Mouse (Mus musculus): ENCODE measurements at regions not wholly inside any gene's neighbourhood (a gene's known extent, or its start where the extent isn't known, plus 50 kb on each side); places are given as distances from the start of the nearest gene placed in this dataset.
"Not testable (repeated sequence)": the region's sequence is repeated elsewhere in the genome, so short reads cannot be mapped to it uniquely, and the experiment has no call there.

GRCm38 (mm10) chr12:54519370-54519769 is 137.0 kb downstream of the Sptssa start:
- no peak for DNase-seq (ENCODE audit: low read depth, low spot score)

- no peak for DNase-seq (ENCODE audit: low read depth, low spot score)
These were observed 139.1 kb downstream of the Sptssa start for GRCm38 (mm10) chr12:54517265-54517664.

- no peak for DNase-seq (ENCODE audit: low read depth, low spot score)
These were observed 139.9 kb downstream of the Sptssa start for GRCm38 (mm10) chr12:54516463-54516862.

GRCm38 (mm10) chr12:54516039-54516438 is 140.3 kb downstream of the Sptssa start:
- DNase-seq (ENCODE audit: low read depth, low spot score), result not testable (repeated sequence)

- DNase-seq (ENCODE audit: low read depth, low spot score), result no peak
These were observed 146.5 kb downstream of the Sptssa start for GRCm38 (mm10) chr12:54509903-54510302.

- no peak for DNase-seq (ENCODE audit: low read depth, low spot score)
These were observed 153.6 kb downstream of the Sptssa start for GRCm38 (mm10) chr12:54502775-54503174.

GRCm38 (mm10) chr12:54499963-54500362 is 156.4 kb downstream of the Sptssa start:
- DNase-seq (ENCODE audit: low read depth, low spot score), result no peak

- DNase-seq (ENCODE audit: low read depth, low spot score), result no peak
These were observed 160.5 kb downstream of the Sptssa start for GRCm38 (mm10) chr12:54495701-54496374.

- no peak for DNase-seq (ENCODE audit: low read depth, low spot score)
These were observed 161.5 kb downstream of the Sptssa start for GRCm38 (mm10) chr12:54494756-54495375.

GRCm38 (mm10) chr12:54492737-54493136 is 163.6 kb downstream of the Sptssa start:
- no peak for DNase-seq (ENCODE audit: low read depth, low spot score)

- DNase-seq (ENCODE audit: low read depth, low spot score), result no peak
These were observed 165.9 kb downstream of the Sptssa start for GRCm38 (mm10) chr12:54490460-54490859.

GRCm38 (mm10) chr12:54489675-54490074 is 166.7 kb downstream of the Sptssa start:
- DNase-seq (ENCODE audit: low read depth, low spot score), result peak; percentile 82

- peak; percentile 35 for DNase-seq (ENCODE audit: low read depth, low spot score)
These were observed 168.7 kb downstream of the Sptssa start for GRCm38 (mm10) chr12:54487689-54488088.

GRCm38 (mm10) chr12:54482020-54482419 is 174.4 kb downstream of the Sptssa start:
- DNase-seq (ENCODE audit: low read depth, low spot score), result no peak

GRCm38 (mm10) chr12:54479841-54480240 is 176.5 kb downstream of the Sptssa start:
- peak; percentile 92 for DNase-seq (ENCODE audit: low read depth, low spot score)

- no peak for DNase-seq (ENCODE audit: low read depth, low spot score)
These were observed 183.5 kb downstream of the Sptssa start for GRCm38 (mm10) chr12:54472881-54473280.

GRCm38 (mm10) chr12:54472407-54472806 is 184.0 kb downstream of the Sptssa start:
- DNase-seq (ENCODE audit: low read depth, low spot score), result peak; percentile 58

GRCm38 (mm10) chr12:54467635-54468034 is 188.7 kb downstream of the Sptssa start:
- DNase-seq (ENCODE audit: low read depth, low spot score), result no peak

GRCm38 (mm10) chr12:54463806-54464205 is 192.6 kb downstream of the Sptssa start:
- no peak for DNase-seq (ENCODE audit: low read depth, low spot score)

GRCm38 (mm10) chr12:54461411-54461810 is 195.0 kb downstream of the Sptssa start:
- no peak for DNase-seq (ENCODE audit: low read depth, low spot score)

GRCm38 (mm10) chr12:54460135-54460523 is 196.2 kb downstream of the Sptssa start:
- DNase-seq (ENCODE audit: low read depth, low spot score), result no peak

GRCm38 (mm10) chr12:54459462-54460134 is 196.8 kb downstream of the Sptssa start:
- DNase-seq (ENCODE audit: low read depth, low spot score), result no peak

GRCm38 (mm10) chr12:54456731-54457130 is 199.6 kb downstream of the Sptssa start:
- DNase-seq (ENCODE audit: low read depth, low spot score), result no peak
